Mouse (Mus musculus): ENCODE results near the gene Nkx2-1. TPM values are rescaled to one million over a fixed set of nuclear protein-coding genes. Genes with fewer than 3 reads are reported as not detected.

The Nkx2-1 gene
- polyA plus RNA-seq, 1 experiment from 2014 or later: 0.14 TPM

DNA sequence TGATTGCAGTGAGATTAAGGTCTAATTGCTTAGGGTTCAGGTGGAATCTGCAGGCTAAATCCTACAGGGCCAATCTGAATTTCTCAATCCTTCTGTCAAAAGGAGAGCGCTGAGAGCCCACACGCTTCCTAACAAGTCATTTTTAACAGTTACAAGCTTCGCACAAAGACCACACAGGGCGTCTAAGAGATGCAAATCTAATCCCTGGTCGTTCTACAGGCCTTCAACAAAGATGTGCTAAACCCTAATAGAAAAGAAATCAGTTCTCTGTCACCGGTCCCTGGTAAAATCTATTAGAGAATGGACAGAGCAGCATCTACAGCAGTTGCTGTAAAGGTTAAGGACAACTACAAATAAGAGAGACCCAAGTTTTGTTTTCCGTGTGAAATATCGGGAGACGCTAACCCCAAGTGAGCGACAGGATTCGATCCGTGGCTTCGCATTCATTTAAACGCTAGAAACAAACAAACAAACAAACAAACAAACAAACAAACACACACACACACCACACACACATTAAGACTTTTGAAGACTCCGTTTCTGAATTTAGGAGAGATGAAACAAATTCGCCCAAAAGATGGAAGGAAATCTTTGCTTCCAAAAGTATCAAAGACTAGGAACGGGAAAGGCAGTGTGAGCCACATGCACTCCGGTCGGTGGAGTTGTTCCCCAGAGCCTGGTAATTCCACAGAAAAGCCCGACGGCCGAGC is 16.2 kb downstream of the Nkx2-1 start:
- H3K4me3 ChIP-seq: no peak overlapping the region
- no peak overlapping the region for H3K9ac ChIP-seq
- no peak for ATAC-seq (ENCODE audit: low read depth)
- 0 out of 2 replicates have a peak, but pooled peaks cover 4% of the 10 kb centered on the region for H3K4me1 ChIP-seq (replicated peaks)
- 1% methylated on average over 22 of the region's 22 CpGs for WGBS
- H3K27ac ChIP-seq (replicated peaks): no peak overlapping the region
- H3K36me3 ChIP-seq: no peaks in the 10 kb centered on the region
- peaks cover 92% of the 10 kb centered on the region for H3K27me3 ChIP-seq
- H3K4me2 ChIP-seq: no peak overlapping the region
- no peaks in the 10 kb centered on the region for H3K9me3 ChIP-seq

DNA sequence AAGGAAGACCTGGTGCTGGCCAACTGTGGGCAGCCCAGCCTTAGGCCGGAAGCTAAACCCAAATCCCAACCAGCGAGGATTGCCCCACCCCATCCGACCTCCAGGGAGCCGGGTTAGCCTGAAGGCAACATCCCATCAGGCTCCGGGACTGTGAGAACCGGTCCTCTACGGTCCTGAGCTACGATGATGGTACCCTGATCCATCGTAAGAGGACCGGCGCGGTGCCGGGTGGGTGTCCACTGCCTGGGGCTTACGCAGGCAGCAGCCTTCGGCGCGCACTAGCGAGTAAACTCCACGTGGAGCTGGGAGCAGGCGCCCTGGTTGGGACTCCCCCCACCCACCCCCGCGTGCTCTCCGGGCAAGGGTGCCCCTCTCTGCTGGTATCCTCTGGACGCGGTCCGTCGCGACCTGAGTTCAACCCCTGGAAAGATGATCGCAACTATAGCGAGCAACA is 16.9 kb downstream of the Nkx2-1 start:
- ATAC-seq (ENCODE audit: low read depth): no peak
- no peak overlapping the region for H3K9ac ChIP-seq
- under 1% methylated on average over 30 of the region's 30 CpGs for WGBS
- H3K9me3 ChIP-seq: no peaks in the 10 kb centered on the region
- no peak overlapping the region for H3K4me2 ChIP-seq
- H3K27me3 ChIP-seq: peaks cover 95% of the 10 kb centered on the region
- H3K4me3 ChIP-seq: no peak overlapping the region
- no peaks in the 10 kb centered on the region for H3K36me3 ChIP-seq
- 0 out of 2 replicates have a peak, but pooled peaks cover 4% of the 10 kb centered on the region for H3K4me1 ChIP-seq (replicated peaks)
- no peak overlapping the region for H3K27ac ChIP-seq (replicated peaks)

GRCm38 (mm10) chr12:56519071-56519737 is 17.5 kb downstream of the Nkx2-1 start:
- Histone ChIP-seq H3K4me1 (replicated peaks) (0 out of 2 replicates have a peak, but pooled peaks cover 4% of the 10 kb centered on the region), H3K4me3 (no peak overlapping the region), H3K36me3 (no peaks in the 10 kb centered on the region), H3K9me3 (no peaks in the 10 kb centered on the region), H3K27ac (replicated peaks) (no peak overlapping the region), H3K4me2 (no peak overlapping the region), H3K9ac (no peak overlapping the region), H3K27me3 (peaks cover 95% of the 10 kb centered on the region)
- 13% methylated on average over 13 of the region's 13 CpGs for WGBS
- no peak for ATAC-seq (ENCODE audit: low read depth)

GRCm38 (mm10) chr12:56518221-56518620 is 18.5 kb downstream of the Nkx2-1 start:
- Histone ChIP-seq H3K27ac (replicated peaks) (no peak overlapping the region), H3K4me3 (no peak overlapping the region), H3K9ac (no peak overlapping the region), H3K4me2 (no peak overlapping the region), H3K27me3 (peaks cover 95% of the 10 kb centered on the region), H3K36me3 (no peaks in the 10 kb centered on the region), H3K9me3 (no peaks in the 10 kb centered on the region), H3K4me1 (replicated peaks) (0 out of 2 replicates have a peak, but pooled peaks cover 4% of the 10 kb centered on the region)
- 54% methylated on average over 5 of the region's 5 CpGs for WGBS
- ATAC-seq (ENCODE audit: low read depth): no peak

DNA sequence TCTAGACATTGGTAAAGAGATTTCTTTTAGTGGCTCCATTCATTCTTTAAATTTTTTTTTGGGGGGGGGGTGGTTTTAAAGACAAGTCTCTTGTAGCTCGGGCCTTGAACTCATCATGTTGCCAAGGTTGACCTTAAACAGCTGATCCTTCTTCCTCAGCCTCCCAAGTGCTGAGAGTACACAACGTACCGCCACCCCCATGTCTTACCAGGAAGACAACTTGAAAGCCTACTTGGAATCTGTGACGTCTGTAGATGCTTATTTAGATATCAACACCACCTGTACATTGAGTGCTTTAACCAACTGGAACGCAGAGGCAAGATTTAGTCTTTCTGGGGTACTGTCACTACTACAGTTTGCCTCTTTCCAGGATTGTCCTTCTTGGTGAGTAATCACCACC is 21.9 kb downstream of the Nkx2-1 start:
- H3K27ac ChIP-seq (replicated peaks): no peak overlapping the region
- H3K9me3 ChIP-seq: no peaks in the 10 kb centered on the region
- 0 out of 2 replicates have a peak, but pooled peaks cover 3% of the 10 kb centered on the region for H3K4me1 ChIP-seq (replicated peaks)
- peaks cover 96% of the 10 kb centered on the region for H3K27me3 ChIP-seq
- no peaks in the 10 kb centered on the region for H3K36me3 ChIP-seq
- H3K9ac ChIP-seq: no peak overlapping the region
- WGBS: 93% methylated on average over 5 of the region's 5 CpGs
- no peak overlapping the region for H3K4me3 ChIP-seq
- no peak overlapping the region for H3K4me2 ChIP-seq
- no peak for ATAC-seq (ENCODE audit: low read depth)

- 30% methylated on average over 8 of the region's 8 CpGs for WGBS
- Histone ChIP-seq H3K36me3 (no peaks in the 10 kb centered on the region), H3K27ac (replicated peaks) (no peak overlapping the region), H3K9ac (no peak overlapping the region), H3K4me2 (no peak overlapping the region), H3K9me3 (no peaks in the 10 kb centered on the region), H3K4me1 (replicated peaks) (no peaks in the 10 kb centered on the region), H3K4me3 (no peak overlapping the region), H3K27me3 (peaks cover 98% of the 10 kb centered on the region)
- no peak for ATAC-seq (ENCODE audit: low read depth)
Observed at GRCm38 (mm10) chr12:56508413-56508812, 28.3 kb downstream of the Nkx2-1 start.

GRCm38 (mm10) chr12:56487046-56487445 is 49.7 kb downstream of the Nkx2-1 start:
- Histone ChIP-seq H3K27me3 (peaks cover 87% of the 10 kb centered on the region), H3K27ac (replicated peaks) (no peak overlapping the region), H3K4me1 (replicated peaks) (no peaks in the 10 kb centered on the region), H3K9ac (no peak overlapping the region), H3K4me2 (no peak overlapping the region), H3K9me3 (no peaks in the 10 kb centered on the region), H3K36me3 (no peaks in the 10 kb centered on the region), H3K4me3 (no peak overlapping the region)
- 59% methylated on average over 3 of the region's 3 CpGs for WGBS
- ATAC-seq (ENCODE audit: low read depth): no peak

GRCm38 (mm10) chr12:56482606-56483005 is 54.1 kb downstream of the Nkx2-1 start:
- H3K36me3 ChIP-seq: no peaks in the 10 kb centered on the region
- H3K4me2 ChIP-seq: no peak overlapping the region
- no peak for ATAC-seq (ENCODE audit: low read depth)
- H3K9me3 ChIP-seq: no peaks in the 10 kb centered on the region
- no peak overlapping the region for H3K9ac ChIP-seq
- peaks cover 99% of the 10 kb centered on the region for H3K27me3 ChIP-seq
- H3K4me3 ChIP-seq: no peak overlapping the region
- H3K27ac ChIP-seq (replicated peaks): no peak overlapping the region
- 60% methylated on average over 10 of the region's 10 CpGs for WGBS
- no peaks in the 10 kb centered on the region for H3K4me1 ChIP-seq (replicated peaks)

Other genes with a start within 250 kb of the Nkx2-1 start
- 50.6 and 51.6 TPM in 2 replicates for gene Mbip, start 191.0 kb downstream of the Nkx2-1 start, polyA plus RNA-seq (2015; fragmentation: Nextera tagmentation; extraction: Ambion mirVana)
- not detected in 2 replicates for gene Nkx2-9, start 76.4 kb upstream of the Nkx2-1 start, polyA plus RNA-seq (2015; fragmentation: Nextera tagmentation; extraction: Ambion mirVana)
- 0.56 and 2.2 TPM in 2 replicates for gene Pax9, start 154.9 kb upstream of the Nkx2-1 start, polyA plus RNA-seq (2015; fragmentation: Nextera tagmentation; extraction: Ambion mirVana)